10 mouse cellular contexts compared by ENCODE assay signal in the genomic region with DNA sequence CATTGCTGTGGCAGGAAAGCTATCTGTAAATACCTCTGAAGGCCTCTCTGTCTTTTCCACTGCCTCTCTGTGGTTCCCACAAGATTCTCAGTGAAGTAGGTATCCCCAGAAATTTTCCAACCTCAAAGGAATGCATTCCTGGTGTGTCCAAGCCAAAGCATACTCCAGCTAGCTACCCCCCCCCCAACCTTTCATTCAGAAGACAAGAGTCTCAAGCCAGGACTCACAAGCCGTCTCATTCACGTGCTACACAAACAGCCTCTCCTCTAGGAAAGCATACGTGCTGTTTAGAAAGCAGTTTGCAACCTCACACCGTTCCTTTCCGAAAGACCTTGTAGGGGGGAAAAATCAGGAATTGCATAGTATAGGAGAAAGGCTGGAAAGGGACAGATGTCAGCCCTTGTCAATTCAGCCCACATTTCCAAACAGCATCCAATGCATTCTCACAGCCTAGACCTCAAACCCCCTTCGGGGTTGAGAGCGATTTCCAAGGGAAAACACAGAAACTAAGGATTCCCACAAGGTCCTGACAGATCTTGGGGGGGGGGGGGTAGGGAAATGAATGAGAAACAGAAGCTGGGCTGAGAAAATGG. TPM values are rescaled to one million over a fixed set of nuclear protein-coding genes. Genes with fewer than 3 reads are reported as not detected.
DNase-seq lines count a peak whose midpoint lies in the region; ATAC-seq and TF ChIP-seq lines count a peak whose summit lies in the region.
"Had no signal": no experiment of that assay in that cellular context is flagged by ENCODE, and none has a peak within 500 bp of the region (broad histone marks: within the 10 kb centered on the region; RNA-seq: fewer than 3 reads in every experiment).

No protein-coding gene starts in this region.

- TF ChIP-seq CTCF in CH12.LX (conservative IDR thresholded peaks at IDR 0.05 in 1 of 2, IDR thresholded peaks at IDR 0.05 in 1 of 2; ENCODE audit: low read depth in 2 of 2, low read length in 2 of 2) (no peak), E14TG2a.4 (conservative IDR thresholded peaks at IDR 0.05; ENCODE audit: low read length) (no peak)

- intact Hi-C loops in heart, postnatal 10 days (cut with DNase I) = no loop called here

- in situ Hi-C loops in CH12.LX (cut with MboI; ENCODE audit: low pct_ligation_motif_present, low pct_unique_long_range_greater_than_20kb, low sequenced_read_pairs) = no loop called here

- 9% methylated on average over 7 of the region's 7 CpGs for WGBS in forebrain, embryonic 12.5 days
- WGBS in limb, embryonic 14.5 days = 28% methylated on average over 7 of the region's 7 CpGs

- peaks cover 4% of the 10 kb centered on the region in 2 experiments; a peak in 3 of 4 replicates for H3K4me1 ChIP-seq in CH12.LX (ENCODE audit: control insufficient read depth in 1 of 2, insufficient read depth in 2 of 2)
- H3K4me1 ChIP-seq in E14TG2a.4 (replicated peaks; ENCODE audit: low read depth, low read length) = peaks cover 21% of the 10 kb centered on the region
- peaks cover 18% of the 10 kb centered on the region for H3K4me1 ChIP-seq in forebrain, embryonic 12.5 days
- H3K4me1 ChIP-seq in limb, embryonic 14.5 days (ENCODE audit: control insufficient read depth, insufficient read depth, low read length) = no peaks in the 10 kb centered on the region

- H3K9me3 ChIP-seq in CH12.LX (replicated peaks; ENCODE audit: low read length) = peaks cover 16% of the 10 kb centered on the region
- H3K9me3 ChIP-seq in E14TG2a.4 (ENCODE audit: low read length) = no peaks in the 10 kb centered on the region; the same call in 1 of the 2 replicates
- no peaks in the 10 kb centered on the region for H3K9me3 ChIP-seq in forebrain, embryonic 12.5 days
- H3K9me3 ChIP-seq in limb, embryonic 14.5 days (ENCODE audit: control insufficient read depth, low read length) = no peaks in the 10 kb centered on the region

- DNase-seq in CH12.LX (ENCODE audit: extremely low read depth) = no peak
- no peak for DNase-seq in limb, embryonic 14.5 days (ENCODE audit: low spot score)
- DNase-seq in heart, postnatal 10 days = no peak
- DNase-seq in natural killer cell, adult 2 months (ENCODE audit: low spot score in 2 of 2) = no peak

- no peak for TF ChIP-seq RAD21 in CH12.LX (IDR thresholded peaks at IDR 0.05; ENCODE audit: low read depth, low read length)

- TF ChIP-seq EP300 in CH12.LX (IDR thresholded peaks at IDR 0.05; ENCODE audit: low read length) = no peak

- H3K27me3 ChIP-seq in CH12.LX (replicated peaks) = peaks cover 49% of the 10 kb centered on the region
- H3K27me3 ChIP-seq in E14TG2a.4 (ENCODE audit: insufficient read depth, low read length) = peaks cover 31% of the 10 kb centered on the region
- H3K27me3 ChIP-seq in forebrain, embryonic 12.5 days = peaks cover 10% of the 10 kb centered on the region; the same call in 1 of the 2 replicates
- no peaks in the 10 kb centered on the region for H3K27me3 ChIP-seq in limb, embryonic 14.5 days (ENCODE audit: control insufficient read depth, insufficient read depth, low read length)

- H3K4me2 ChIP-seq in CH12.LX (ENCODE audit: insufficient read depth, low read depth, poor library complexity, severe bottlenecking) = 0 out of 2 replicates have a peak overlapping the region, but pooled peaks have one; percentile 25
- H3K4me2 ChIP-seq in forebrain, embryonic 12.5 days = peak overlapping the region; percentile 56
- H3K4me2 ChIP-seq in limb, embryonic 14.5 days (replicated peaks; ENCODE audit: low read depth, low read length, severe bottlenecking) = peak overlapping the region; percentile 39; the same call in 1 of the 2 replicates

- no peak overlapping the region for H3K27ac ChIP-seq in CH12.LX (ENCODE audit: insufficient read depth, low read depth)
- peak overlapping the region; percentile 81 for H3K27ac ChIP-seq in forebrain, embryonic 12.5 days
- H3K27ac ChIP-seq in limb, embryonic 14.5 days (replicated peaks; ENCODE audit: low read depth, low read length) = no peak overlapping the region
- H3K27ac ChIP-seq: heart, adult 2 months had no signal

- no peak overlapping the region for H3K9ac ChIP-seq in CH12.LX (ENCODE audit: insufficient read depth, low read depth)
- peak overlapping the region; percentile 73 for H3K9ac ChIP-seq in forebrain, embryonic 12.5 days
- H3K9ac ChIP-seq in limb, embryonic 14.5 days (ENCODE audit: low read depth, low read length, severe bottlenecking) = no peak overlapping the region

- ATAC-seq in forebrain, embryonic 12.5 days (ENCODE audit: low FRiP score) = no peak
- no peak for ATAC-seq in limb, embryonic 14.5 days (ENCODE audit: low FRiP score, low read depth)
- no peak for ATAC-seq in monocyte, adult 5-6 weeks (replicated peaks; ENCODE audit: insufficient number of reproducible peaks, low FRiP score, low TSS enrichment, poor library complexity, severe bottlenecking)

- dilution Hi-C loops in CH12.LX (cut with MboI; ENCODE audit: extremely low pct_ligation_motif_present, extremely low pct_unique_long_range_greater_than_20kb, low sequenced_read_pairs) = no loop called here

- no peaks in the 10 kb centered on the region for H3K79me2 ChIP-seq in CH12.LX (replicated peaks; ENCODE audit: control insufficient read depth, extremely low read depth, insufficient read depth, poor library complexity, severe bottlenecking)

- TF ChIP-seq POLR2A in CH12.LX (IDR thresholded peaks at IDR 0.05; ENCODE audit: low read depth, low read length) = no peak
- no peak for TF ChIP-seq POLR2A in limb, embryonic 14.5 days (IDR thresholded peaks at IDR 0.05; ENCODE audit: borderline replicate concordance, extremely low read depth, insufficient read depth, insufficient read length)

- H3K36me3 ChIP-seq in CH12.LX (replicated peaks in 1 of 2; ENCODE audit: control insufficient read depth in 1 of 2, insufficient read depth in 1 of 2, low read length in 1 of 2) (no peaks in the 10 kb centered on the region), E14TG2a.4 (ENCODE audit: insufficient read depth, low read length) (peaks cover 12% of the 10 kb centered on the region; the same call in 1 of the 2 replicates)
- no peaks in the 10 kb centered on the region for H3K36me3 ChIP-seq in forebrain, embryonic 12.5 days (replicated peaks)
- H3K36me3 ChIP-seq in limb, embryonic 14.5 days (ENCODE audit: control insufficient read depth, insufficient read depth, low read length) = no peaks in the 10 kb centered on the region

- H3K4me3 ChIP-seq in CH12.LX (replicated peaks in 1 of 3; ENCODE audit: low read depth in 2 of 3, low read length in 2 of 3, poor library complexity in 1 of 3) = no peak overlapping the region
- peak overlapping the region; percentile 81 for H3K4me3 ChIP-seq in E14TG2a.4 (replicated peaks; ENCODE audit: low read length)
- peak overlapping the region; percentile 57 for H3K4me3 ChIP-seq in forebrain, embryonic 12.5 days (replicated peaks)
- H3K4me3 ChIP-seq in limb, embryonic 14.5 days (replicated peaks; ENCODE audit: low read length) = no peak overlapping the region
- H3K4me3 ChIP-seq: heart, adult 2 months had no signal

TF ChIP-seq in CH12.LX, 34 proteins besides CTCF, POLR2A, EP300 and RAD21 (continues in another document):
- no peak for TF ChIP-seq JUND (conservative IDR thresholded peaks at IDR 0.05; ENCODE audit: low read depth, low read length)

RNA-seq across cellular contexts. Expression of gene Svop, which starts 0.9 kb away (rescaled TPM):
- total RNA-seq in CH12.LX (2012; rRNA removed) (0.38 and 1.1 TPM in 2 replicates), CH12.LX (2014; rRNA removed) (0.20 and 0.31 TPM in 2 replicates)
- polyA plus RNA-seq in CH12.LX (2012; ENCODE audit: insufficient read length, low read depth) = 0.40 and 0.51 TPM in 2 replicates
- polyA plus RNA-seq in forebrain, embryonic 12.5 days (2016; fragmentation: Nextera tagmentation; extraction: Ambion mirVana) = 40.2 and 45.7 TPM in 2 replicates
- 0.10 and 0.21 TPM in 2 replicates for polyA plus RNA-seq in limb, embryonic 14.5 days (2012; rRNA removed)
- polyA plus RNA-seq in limb, embryonic 14.5 days (2014; fragmentation: Nextera tagmentation; extraction: Ambion mirVana) = 0.11 TPM in 1 of 2 replicates, not detected in the other
- total RNA-seq in monocyte, adult 5-6 weeks (2017) = not detected in 3 replicates
- total RNA-seq in heart, postnatal 10 days (2021) = not detected
- total RNA-seq: heart, adult 2 months; liver, adult 2 months had no signal
- polyA plus RNA-seq: liver, adult 2 months; spleen, adult 2 months had no signal

RNA-seq across cellular contexts. Expression of gene Usp30, which starts 25.3 kb away (rescaled TPM):
- total RNA-seq in CH12.LX (2012; rRNA removed) (11.5 and 13.0 TPM in 2 replicates), CH12.LX (2014; rRNA removed) (13.0 and 15.5 TPM in 2 replicates)
- 14.5 and 16.1 TPM in 2 replicates for polyA plus RNA-seq in CH12.LX (2012; ENCODE audit: insufficient read length, low read depth)
- polyA plus RNA-seq in forebrain, embryonic 12.5 days (2016; fragmentation: Nextera tagmentation; extraction: Ambion mirVana) = 15.8 and 16.9 TPM in 2 replicates
- polyA plus RNA-seq in limb, embryonic 14.5 days (2012; rRNA removed) = 29.0 and 35.3 TPM in 2 replicates
- 11.4 and 13.4 TPM in 2 replicates for polyA plus RNA-seq in limb, embryonic 14.5 days (2014; fragmentation: Nextera tagmentation; extraction: Ambion mirVana)
- total RNA-seq in monocyte, adult 5-6 weeks (2017) = 3.3 to 14.0 TPM (median 11.0 TPM) in 3 replicates
- 10 to 100 TPM; 15.4 to 17.7 TPM for total RNA-seq in heart, postnatal 10 days (2021)

RNA-seq across cellular contexts. Expression of gene Alkbh2, which starts 37.5 kb away (rescaled TPM):
- total RNA-seq in CH12.LX (2012; rRNA removed) = 35.0 and 35.7 TPM in 2 replicates
- total RNA-seq in CH12.LX (2014; rRNA removed) = 34.4 TPM in 2 replicates
- 39.3 and 41.4 TPM in 2 replicates for polyA plus RNA-seq in CH12.LX (2012; ENCODE audit: insufficient read length, low read depth)
- 10.9 and 11.3 TPM in 2 replicates for polyA plus RNA-seq in forebrain, embryonic 12.5 days (2016; fragmentation: Nextera tagmentation; extraction: Ambion mirVana)
- polyA plus RNA-seq in limb, embryonic 14.5 days (2012; rRNA removed) = 15.5 and 18.9 TPM in 2 replicates
- polyA plus RNA-seq in limb, embryonic 14.5 days (2014; fragmentation: Nextera tagmentation; extraction: Ambion mirVana) = 10.9 and 11.5 TPM in 2 replicates
- total RNA-seq in monocyte, adult 5-6 weeks (2017) = 1.6 to 12.8 TPM (median 8.9 TPM) in 3 replicates
- total RNA-seq in heart, postnatal 10 days (2021) = 1 to 10 TPM; 2.6 to 3.0 TPM

RNA-seq across cellular contexts. Expression of gene Ung, which starts 39.7 kb away (rescaled TPM):
- total RNA-seq in CH12.LX (2012; rRNA removed) = 39.1 and 53.4 TPM in 2 replicates
- total RNA-seq in CH12.LX (2014; rRNA removed) = 43.5 and 51.9 TPM in 2 replicates
- 83.3 and 91.9 TPM in 2 replicates for polyA plus RNA-seq in CH12.LX (2012; ENCODE audit: insufficient read length, low read depth)
- polyA plus RNA-seq in forebrain, embryonic 12.5 days (2016; fragmentation: Nextera tagmentation; extraction: Ambion mirVana) = 64.4 and 69.6 TPM in 2 replicates
- 31.4 and 34.0 TPM in 2 replicates for polyA plus RNA-seq in limb, embryonic 14.5 days (2012; rRNA removed)
- 23.7 and 26.0 TPM in 2 replicates for polyA plus RNA-seq in limb, embryonic 14.5 days (2014; fragmentation: Nextera tagmentation; extraction: Ambion mirVana)
- 1.9 to 4.0 TPM (median 2.7 TPM) in 3 replicates for total RNA-seq in monocyte, adult 5-6 weeks (2017)
- 10 to 100 TPM; 22.7 to 24.1 TPM for total RNA-seq in heart, postnatal 10 days (2021)

RNA-seq across cellular contexts. Expression of gene Acacb, which starts 55.8 kb away (rescaled TPM):
- 3.9 and 6.2 TPM in 2 replicates for total RNA-seq in CH12.LX (2012; rRNA removed)
- 13.4 and 14.1 TPM in 2 replicates for total RNA-seq in CH12.LX (2014; rRNA removed)
- 16.3 and 17.0 TPM in 2 replicates for polyA plus RNA-seq in CH12.LX (2012; ENCODE audit: insufficient read length, low read depth)
- polyA plus RNA-seq in forebrain, embryonic 12.5 days (2016; fragmentation: Nextera tagmentation; extraction: Ambion mirVana) = 1.7 and 1.9 TPM in 2 replicates
- polyA plus RNA-seq in limb, embryonic 14.5 days (2012; rRNA removed) = 4.9 and 6.0 TPM in 2 replicates
- 2.7 and 3.7 TPM in 2 replicates for polyA plus RNA-seq in limb, embryonic 14.5 days (2014; fragmentation: Nextera tagmentation; extraction: Ambion mirVana)
- total RNA-seq in monocyte, adult 5-6 weeks (2017) = 0.10 to 0.21 TPM (median 0.19 TPM) in 3 replicates
- total RNA-seq in heart, postnatal 10 days (2021) = 100 to 1,000 TPM; 156 to 159 TPM

Comparison
In these comparisons a context has a peak if more than half of its experiments do, and no peak if none do; other contexts are left out.
1. H3K4me3 ChIP-seq: peak in E14TG2a.4 (single experiment) and forebrain, embryonic 12.5 days (single experiment); none in CH12.LX (0 of 3) and limb, embryonic 14.5 days (single experiment).
2. Peak in every context shown above with its lines, with median percentiles within 50 percentile points of each other: H3K4me2 ChIP-seq.